Mouse (Mus musculus) layer of hippocampus, postnatal 36 days (tissue): ENCODE measurements around the gene Rtraf. TPM values are rescaled to one million over a fixed set of nuclear protein-coding genes. Genes with fewer than 3 reads are reported as not detected.

Source experiments
- DNase-seq, 2 experiments: peaks; one replicate each; pipeline ENCODE4 v3.0.0; 2022
- total RNA-seq, 2 experiments: library from RNA; stranded (reverse); gene quantifications; 2 replicates each; pipeline ENCODE4 v1.2.3; 2021

Gene Rtraf
- total RNA-seq, 2 experiments from 2014 or later = 54.6 to 55.1 TPM

- DNase-seq = no peak
Observed at GRCm38 (mm10) chr14:19800485-19800884, 23.1 kb downstream of the Rtraf start.

GRCm38 (mm10) chr14:19796541-19797304, 26.9 kb downstream of the Rtraf start:
- no peak for DNase-seq

DNA sequence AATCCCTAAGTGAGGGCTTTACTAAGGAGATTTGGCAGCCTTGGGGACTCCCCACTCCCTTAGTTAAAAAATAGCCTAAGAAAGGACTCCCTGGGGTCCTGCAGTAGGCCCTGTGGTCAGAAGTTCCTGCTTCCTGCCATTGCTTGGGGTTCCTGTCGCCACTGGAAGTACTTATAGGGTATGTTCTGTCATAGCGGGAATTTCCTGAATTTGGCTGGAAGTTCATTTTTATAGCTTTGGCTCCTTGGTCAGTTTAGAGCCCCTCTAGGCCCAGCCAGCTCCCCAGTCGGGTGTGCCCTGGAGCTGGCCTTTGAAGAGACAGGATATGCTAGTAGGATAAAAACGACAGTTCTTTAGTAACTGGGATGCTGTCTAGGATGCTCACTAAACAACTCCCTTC, 28.7 kb downstream of the Rtraf start:
- no peak for DNase-seq

DNA sequence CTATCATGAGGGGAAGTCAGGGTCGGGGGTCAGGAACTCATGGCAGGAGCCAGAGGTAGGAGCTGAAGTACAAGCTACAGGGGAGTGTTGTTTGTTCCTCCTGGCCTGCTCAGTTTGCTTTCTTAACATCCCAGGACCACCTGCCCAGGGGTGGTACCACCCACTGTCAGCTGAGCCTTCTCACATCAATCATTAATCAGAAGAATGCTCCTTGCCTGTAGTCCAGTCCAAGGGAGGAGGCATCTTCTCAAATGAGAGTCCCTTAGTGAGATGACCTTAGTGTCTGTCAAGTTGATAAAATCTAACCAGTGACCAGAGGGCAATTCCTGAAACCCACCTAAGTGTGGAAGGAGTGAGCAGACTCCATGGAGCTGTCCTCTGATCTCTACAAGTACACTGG, 35.2 kb downstream of the Rtraf start:
- DNase-seq = no peak

GRCm38 (mm10) chr14:19785797-19786588, 37.6 kb downstream of the Rtraf start:
- DNase-seq = no peak

- no peak for DNase-seq
Observed at GRCm38 (mm10) chr14:19777945-19778344, 45.7 kb downstream of the Rtraf start.

- DNase-seq = no peak
Observed at GRCm38 (mm10) chr14:19777365-19777764, 46.3 kb downstream of the Rtraf start.

- no peak for DNase-seq
Observed at GRCm38 (mm10) chr14:19776890-19777289, 46.7 kb downstream of the Rtraf start.

GRCm38 (mm10) chr14:19776179-19776578, 47.4 kb downstream of the Rtraf start:
- DNase-seq = no peak

GRCm38 (mm10) chr14:19775491-19775890, 48.1 kb downstream of the Rtraf start:
- no peak for DNase-seq

- DNase-seq = no peak
Observed at GRCm38 (mm10) chr14:19774036-19774628, 49.5 kb downstream of the Rtraf start.

- no peak for DNase-seq
Observed at GRCm38 (mm10) chr14:19771173-19771572, 52.5 kb downstream of the Rtraf start.

DNA sequence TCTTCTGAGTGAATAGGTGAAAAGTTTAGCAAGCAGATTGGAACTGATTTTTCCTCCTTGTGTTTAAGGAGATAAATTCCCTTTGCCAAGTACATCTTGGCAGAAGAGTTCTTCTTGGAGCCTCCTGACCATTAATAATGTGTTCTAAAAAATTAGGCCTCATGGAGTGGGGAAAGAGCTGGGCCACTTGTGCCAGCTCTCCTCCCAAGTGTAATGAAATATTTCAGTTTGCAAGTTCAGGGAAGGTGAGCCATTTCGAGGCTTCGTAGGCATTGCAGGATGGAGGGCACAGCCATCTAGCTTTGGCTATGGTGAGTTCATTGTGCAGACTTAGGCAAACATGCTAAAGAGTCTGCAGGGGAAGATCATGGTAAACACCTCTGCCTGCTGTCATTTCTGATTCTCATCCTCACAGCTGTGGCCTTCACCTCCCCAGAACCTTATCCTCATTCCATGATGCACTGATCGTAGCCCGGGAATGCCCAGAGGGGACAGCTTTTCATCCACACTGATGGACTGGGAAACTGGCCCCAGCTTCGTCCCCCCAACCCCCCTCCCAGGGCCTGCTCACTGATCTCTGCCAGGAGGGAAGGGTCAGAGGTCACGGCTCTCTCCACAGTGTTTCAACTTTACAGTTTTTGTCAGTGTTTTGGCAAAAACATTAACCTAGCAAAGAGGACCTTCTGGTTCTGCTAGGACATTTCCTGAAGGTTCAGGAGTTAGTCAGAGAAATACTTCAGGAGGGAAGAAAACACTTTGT, 54.0 kb downstream of the Rtraf start:
- no peak for DNase-seq

- no peak for DNase-seq
Observed at GRCm38 (mm10) chr14:19768648-19769047, 55.0 kb downstream of the Rtraf start.

GRCm38 (mm10) chr14:19766380-19766649, 57.3 kb downstream of the Rtraf start:
- no peak for DNase-seq

DNA sequence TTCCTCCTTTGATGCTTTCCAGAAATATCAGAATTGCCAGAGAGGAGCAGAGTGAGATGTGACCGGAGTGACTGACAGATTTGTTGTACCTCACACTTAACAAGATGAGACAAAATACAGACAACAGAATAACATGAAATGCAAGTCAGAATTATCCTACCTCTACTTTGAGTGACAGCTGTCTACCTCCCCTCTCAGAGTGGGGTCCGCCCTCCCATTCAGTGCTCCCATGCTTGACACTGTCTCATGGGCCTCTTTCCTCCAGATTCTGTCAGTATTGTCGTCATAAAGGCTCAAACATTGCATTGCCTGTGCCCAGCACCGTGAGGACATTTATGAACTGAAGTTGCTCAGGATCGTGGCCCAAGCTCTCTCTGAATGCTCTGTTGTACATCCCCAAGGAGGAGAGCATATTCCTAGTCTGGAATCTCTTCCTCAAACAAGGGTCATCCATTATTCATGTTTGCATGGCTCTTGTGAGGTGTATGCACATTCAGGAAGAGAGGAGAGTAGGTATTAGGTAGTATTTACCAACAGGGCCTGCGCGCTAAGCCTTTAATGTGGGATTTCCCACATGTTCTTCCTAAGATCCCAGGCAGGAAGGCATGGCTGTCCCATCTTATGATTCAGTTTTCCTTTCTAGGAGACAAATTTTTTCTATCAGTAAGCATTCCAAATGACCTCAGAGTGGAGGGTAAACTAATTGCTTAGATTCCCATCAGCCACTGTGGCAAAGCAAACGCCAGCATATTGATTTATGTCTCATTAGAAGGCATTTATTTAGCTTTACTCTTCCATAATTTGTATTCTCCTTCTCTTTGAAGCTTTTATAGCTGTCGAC, 57.9 kb downstream of the Rtraf start:
- DNase-seq = no peak

DNA sequence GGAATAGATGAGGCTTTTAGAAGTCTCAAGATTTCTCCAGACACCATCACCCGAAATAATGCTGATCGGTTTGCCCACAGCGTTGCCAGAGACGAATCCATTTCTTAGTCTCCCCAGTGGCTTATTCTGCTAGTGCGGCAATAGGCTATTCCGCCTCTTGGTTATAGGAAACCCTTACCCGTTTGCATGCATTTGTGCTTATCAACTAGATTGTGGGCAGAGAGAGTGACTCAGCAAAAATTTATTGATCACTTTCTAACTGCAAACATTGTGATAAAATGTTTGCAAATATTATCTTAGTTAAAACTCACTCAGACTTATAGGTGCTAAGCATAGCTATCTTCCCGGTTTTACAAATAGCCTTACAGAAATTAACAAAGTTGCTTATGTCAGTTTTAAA, 59.3 kb downstream of the Rtraf start:
- no peak for DNase-seq

DNA sequence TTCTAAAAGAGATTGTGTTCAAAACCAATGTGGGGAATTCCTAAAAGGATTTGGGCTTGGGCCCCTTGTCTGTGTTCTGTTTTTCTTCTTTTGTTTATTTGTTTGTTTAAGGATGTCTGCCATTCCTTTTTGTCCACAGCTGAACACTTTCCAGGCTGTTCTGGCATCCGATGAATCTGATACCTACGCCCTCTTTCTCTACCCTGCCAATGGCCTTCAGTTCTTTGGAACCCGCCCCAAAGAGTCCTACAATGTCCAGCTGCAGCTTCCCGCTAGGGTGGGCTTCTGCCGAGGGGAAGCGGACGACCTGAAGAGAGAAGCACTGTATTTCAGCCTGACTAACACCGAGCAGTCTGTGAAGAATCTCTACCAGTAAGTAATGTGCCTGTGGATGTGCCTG, 60.1 kb downstream of the Rtraf start:
- no peak for DNase-seq

GRCm38 (mm10) chr14:19762014-19762413, 61.6 kb downstream of the Rtraf start:
- no peak for DNase-seq
